Mouse (Mus musculus) gastrocnemius, adult 2 months (tissue): ENCODE results near the gene Zar1. TPM values are rescaled to one million over a fixed set of nuclear protein-coding genes. Genes with fewer than 3 reads are reported as not detected.

ENCODE experiments used
- DNase-seq: peaks from one replicate; pipeline ENCODE4 v3.0.0; 2022
- H3K27ac ChIP-seq: fragments of 200-600 bp; 2 replicates; pipeline ENCODE4 v1.8.1; 2022; ENCODE audit warnings: mild to moderate bottlenecking
- H3K4me3 ChIP-seq: fragments of 200-600 bp; 2 replicates; pipeline ENCODE4 v1.8.1; 2022; ENCODE audit warnings: mild to moderate bottlenecking, moderate library complexity
- CTCF ChIP-seq: fragments of 200-600 bp; IDR thresholded peaks from 2 replicates; pipeline ENCODE4 v1.8.1; 2022; ENCODE audit warnings: antibody characterized with exemption, mild to moderate bottlenecking, moderate library complexity
- intact Hi-C: fragments of 180-260 bp; cut with DNase I; formaldehyde crosslinking; loops from one replicate; pipeline ENCODE4 v1.15.1; 2025
- total RNA-seq, 2 experiments: library from RNA; stranded (reverse); gene quantifications; 2 replicates each; pipeline ENCODE4 v1.2.3; 2021

The Zar1 gene
- total RNA-seq, 2 experiments from 2014 or later, result not detected

- intact Hi-C loops, result no loop called here
- H3K27ac ChIP-seq, result no peak overlapping the region
- no peak for TF ChIP-seq CTCF
Observed at GRCm38 (mm10) chr5:72560976-72561628, 20.0 kb downstream of the Zar1 start.

DNA sequence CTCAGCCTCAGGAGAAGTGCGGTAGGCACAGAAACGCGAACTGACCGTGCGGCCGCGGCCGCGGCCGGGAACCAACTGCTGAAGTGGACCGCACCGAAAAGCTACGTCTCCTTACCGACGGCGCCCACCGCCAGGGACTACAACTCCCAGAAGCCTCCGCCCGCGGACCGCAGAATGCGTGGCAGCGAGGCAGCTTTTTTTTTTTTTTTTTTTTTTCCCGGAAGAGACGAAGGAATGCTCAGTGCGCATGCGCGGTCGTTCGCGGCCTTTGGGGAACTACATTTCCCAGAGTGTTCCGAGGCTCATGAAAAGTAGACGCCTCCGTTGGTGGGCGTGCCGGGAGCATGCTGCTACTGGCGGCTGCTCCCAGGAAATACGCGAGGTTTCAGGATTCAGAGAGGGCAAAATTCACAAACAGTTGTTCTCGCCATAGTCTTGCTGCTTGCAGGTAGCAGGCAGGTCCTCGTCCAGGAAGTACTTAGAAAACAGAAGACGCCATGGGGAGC, 21.5 kb downstream of the Zar1 start, which contains the start of gene Nfxl1:
TSS of gene Nfxl1 (minus strand) at position 141 of the 506 bp plus-strand sequence.
- no peak for TF ChIP-seq CTCF
- peak; percentile 98 for DNase-seq
- Histone ChIP-seq H3K27ac (peak within 1 kb of the TSS; percentile 84), H3K4me3 (peak within 1 kb of the TSS; percentile 83)
- intact Hi-C loops, result no loop called here

More at GRCm38 (mm10) chr5:72560976-72561628, 20.0 kb downstream of the Zar1 start:
- no peak overlapping the region for H3K4me3 ChIP-seq
- DNase-seq, result no peak

DNA sequence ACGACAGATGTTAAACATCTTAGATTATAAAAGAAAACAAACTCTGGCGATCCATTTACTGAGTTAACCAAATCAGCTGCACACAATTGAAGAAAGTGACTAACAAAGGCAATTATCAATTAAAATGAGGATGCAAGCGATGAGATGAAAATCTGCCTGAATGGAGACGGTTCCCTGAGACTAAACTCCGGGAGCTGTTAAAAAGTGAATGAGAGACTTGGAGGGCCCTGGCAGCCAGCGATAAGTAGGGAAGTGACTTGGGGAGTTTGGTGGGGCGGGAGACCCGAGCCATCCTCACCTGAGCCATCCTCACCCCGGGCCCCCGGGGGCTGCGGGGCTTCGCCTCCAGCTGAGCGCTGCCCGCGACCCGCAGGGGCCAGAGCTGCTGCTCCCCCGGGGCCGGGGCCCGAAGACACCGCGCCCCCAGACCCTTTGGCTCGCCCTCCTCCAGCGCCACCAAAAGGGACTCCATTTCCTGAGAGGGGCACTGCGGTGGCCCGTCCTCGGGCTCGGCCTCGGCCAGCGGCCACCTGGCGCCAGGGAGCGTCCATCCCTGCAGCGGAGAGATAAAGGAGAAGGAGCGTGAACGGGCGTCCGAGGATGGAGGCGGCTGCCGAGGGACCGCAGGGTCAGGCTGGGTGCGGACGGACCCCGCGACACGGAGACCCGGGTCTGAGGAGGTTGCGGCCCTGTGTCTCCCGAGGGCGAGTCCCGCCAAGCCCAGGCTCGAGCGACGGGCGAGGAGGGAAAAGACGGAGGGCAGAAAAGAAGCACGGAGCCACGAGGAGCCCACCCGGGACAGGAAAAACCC, 22.1 kb downstream of the Zar1 start:
- peak overlapping the region; percentile 83 for H3K4me3 ChIP-seq
- no peak for TF ChIP-seq CTCF
- intact Hi-C loops, result no loop called here
- H3K27ac ChIP-seq, result peak overlapping the region; percentile 84
- peak; percentile 54 for DNase-seq

DNA sequence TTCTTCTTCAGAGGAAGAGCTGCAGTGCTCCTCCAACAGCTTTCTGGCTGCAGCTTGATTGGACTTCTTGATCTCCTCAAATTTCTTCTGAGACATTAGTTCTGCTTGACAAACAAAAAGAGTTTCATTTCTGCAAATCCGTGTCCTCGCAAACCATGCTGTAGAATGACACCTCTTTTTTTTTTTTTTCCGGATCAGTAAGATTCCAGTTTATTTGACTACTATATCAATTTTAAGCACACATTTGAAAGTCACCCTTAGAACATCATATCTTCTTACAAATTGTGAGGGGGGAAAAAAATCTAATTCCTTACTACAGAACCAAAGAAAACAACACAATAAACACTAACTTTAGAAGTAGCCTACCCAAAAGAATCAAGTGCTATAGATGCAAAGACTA, 24.8 kb downstream of the Zar1 start:
- intact Hi-C loops, result no loop called here
- no peak for TF ChIP-seq CTCF
- H3K4me3 ChIP-seq, result no peak overlapping the region
- no peak overlapping the region for H3K27ac ChIP-seq
- DNase-seq, result no peak

DNA sequence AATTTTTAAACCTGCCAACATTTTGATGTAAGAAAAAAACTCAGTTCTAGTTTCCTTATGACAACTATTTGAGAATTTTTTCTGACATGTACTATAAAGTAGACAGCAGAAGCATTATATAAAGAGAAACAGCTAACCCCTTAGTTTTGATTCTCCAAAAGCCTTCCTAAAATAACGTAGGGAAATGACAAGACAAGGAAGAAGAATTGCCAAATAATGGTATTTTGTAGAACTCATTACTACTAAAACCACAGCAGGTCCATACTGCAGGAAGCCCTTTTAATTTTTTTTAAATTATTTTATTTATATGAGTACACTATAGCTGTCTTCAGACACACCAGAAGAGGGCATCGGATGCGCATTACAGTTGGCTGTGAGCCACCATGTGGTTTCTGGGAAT, 29.8 kb downstream of the Zar1 start:
- intact Hi-C loops, result no loop called here
- no peak for DNase-seq
- no peak for TF ChIP-seq CTCF
- Histone ChIP-seq H3K27ac (no peak overlapping the region), H3K4me3 (no peak overlapping the region)

GRCm38 (mm10) chr5:72528896-72529295, 52.2 kb downstream of the Zar1 start:
- Histone ChIP-seq H3K4me3 (no peak overlapping the region), H3K27ac (no peak overlapping the region)
- intact Hi-C loops, result no loop called here
- no peak for DNase-seq
- TF ChIP-seq CTCF, result no peak

Other genes starting within 250 kb of the Zar1 start
- under 1 TPM; 0.08 to 0.10 TPM for gene Corin, start 76.8 kb downstream of the Zar1 start, total RNA-seq
- gene Nfxl1, start 21.6 kb downstream of the Zar1 start, total RNA-seq, result 1 to 10 TPM; 4.7 to 5.2 TPM
- not detected for gene Gm5868, start 6.3 kb upstream of the Zar1 start, total RNA-seq
- gene Cnga1, start 63.0 kb upstream of the Zar1 start, total RNA-seq, result not detected
- gene Nipal1, start 66.5 kb upstream of the Zar1 start, total RNA-seq, result not detected
- under 1 TPM in 1 of 2 experiments, not detected in 1; 0.06 TPM for gene Txk, start 171.5 kb upstream of the Zar1 start, total RNA-seq